Mouse (Mus musculus) 416B (cell line): ENCODE results near the gene Aldh1a2.

Source experiments
- DNase-seq: peaks from one replicate; pipeline ENCODE4 v3.0.0; 2011; ENCODE audit warnings: low read depth

Aldh1a2 gene

GRCm38 (mm10) chr9:71215248-71216035 lies at the start of gene Aldh1a2:
Aldh1a2 (plus strand) TSS chr9:71215789.
- no peak for DNase-seq

GRCm38 (mm10) chr9:71166019-71166705 lies 49.4 kb upstream of the Aldh1a2 start:
- no peak for DNase-seq

- DNase-seq = peak; percentile 97
Observed at GRCm38 (mm10) chr9:71166871-71167465, 48.6 kb upstream of the Aldh1a2 start.

- no peak for DNase-seq
Observed at GRCm38 (mm10) chr9:71167473-71168215, 47.9 kb upstream of the Aldh1a2 start.

GRCm38 (mm10) chr9:71168511-71168910 lies 47.1 kb upstream of the Aldh1a2 start, which contains the start of gene Aqp9:
Aqp9 (minus strand) TSS chr9:71168682.
- no peak for DNase-seq

GRCm38 (mm10) chr9:71173533-71173932 lies 42.1 kb upstream of the Aldh1a2 start:
- no peak for DNase-seq

DNA sequence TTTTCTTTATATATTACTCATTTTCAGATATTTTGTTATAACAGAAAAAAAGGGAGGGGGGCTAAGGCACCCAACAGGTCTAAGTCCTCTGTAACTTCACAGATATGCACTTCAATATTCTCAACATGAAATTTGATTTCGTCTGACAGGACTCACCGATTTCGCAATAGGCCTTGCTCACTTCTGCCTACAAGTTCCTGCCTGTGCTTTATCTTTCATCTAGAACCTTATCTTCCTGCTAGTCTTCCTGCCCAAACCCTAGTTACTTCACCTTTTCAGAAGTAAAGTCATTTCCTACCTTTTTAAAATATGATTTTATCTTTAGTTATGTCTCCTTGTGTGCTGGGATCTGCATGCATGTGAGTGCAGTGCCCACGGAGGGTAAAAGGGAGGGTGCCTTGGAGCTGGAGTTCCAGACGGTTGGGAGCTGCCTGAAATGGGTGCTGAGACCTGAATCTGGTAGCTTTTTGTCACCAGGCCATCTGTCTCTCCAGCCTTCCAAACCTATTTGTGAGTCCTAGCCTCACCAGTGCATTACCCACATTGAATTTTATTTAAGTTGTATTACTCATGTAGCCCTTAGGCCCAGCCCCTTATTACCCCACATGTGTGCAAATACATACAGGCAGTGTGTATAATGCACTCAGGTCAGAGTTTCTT lies 41.1 kb upstream of the Aldh1a2 start:
- DNase-seq = peak; percentile 90

DNA sequence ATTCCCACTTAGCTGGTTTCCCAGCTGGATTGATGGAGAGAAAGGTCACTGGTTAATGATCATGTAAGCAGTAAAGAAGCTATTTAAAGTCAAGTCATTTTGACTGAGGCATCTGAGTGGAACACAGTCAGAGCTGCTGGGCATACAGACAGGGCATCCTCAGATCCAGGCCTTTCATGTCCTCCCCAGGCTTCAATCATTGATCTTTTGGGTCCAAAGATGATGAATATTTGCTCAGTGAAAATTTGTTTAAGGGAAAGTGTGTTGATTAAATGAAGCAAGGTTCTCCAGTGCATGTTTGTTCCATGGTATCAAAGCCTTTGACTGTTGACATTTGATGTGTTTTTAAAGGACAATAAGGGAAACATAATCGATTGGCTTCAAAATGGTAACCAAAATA lies 39.9 kb upstream of the Aldh1a2 start:
- no peak for DNase-seq

DNA sequence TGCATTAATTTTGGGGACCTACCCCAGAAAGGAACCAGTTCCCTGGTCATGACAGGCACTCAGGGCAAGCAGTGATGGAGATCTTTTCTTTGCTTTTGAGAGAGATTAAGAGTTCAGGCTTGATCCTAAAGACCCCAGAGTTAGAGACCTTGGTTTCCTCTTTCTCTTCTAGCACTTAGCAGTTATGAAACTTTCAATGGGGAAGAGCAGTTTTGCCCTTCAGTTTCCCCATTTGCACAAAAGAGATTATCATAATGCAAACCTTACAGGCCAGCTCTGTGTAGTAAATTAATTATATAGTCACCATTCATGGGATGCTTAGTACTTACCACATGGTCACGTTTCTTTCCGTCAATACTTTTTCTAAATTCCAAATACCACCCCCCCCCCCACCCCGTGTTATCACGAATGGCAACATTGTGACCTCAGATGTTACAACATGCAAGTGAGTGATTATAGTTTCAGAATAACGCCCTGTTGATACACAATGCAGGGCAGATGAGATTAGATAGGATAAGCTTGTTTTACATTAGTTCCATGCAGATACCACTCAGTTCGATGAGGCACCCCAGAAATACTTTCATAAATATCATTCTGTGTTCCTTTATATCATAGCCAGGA lies 36.2 kb upstream of the Aldh1a2 start:
- peak; percentile 58 for DNase-seq

DNA sequence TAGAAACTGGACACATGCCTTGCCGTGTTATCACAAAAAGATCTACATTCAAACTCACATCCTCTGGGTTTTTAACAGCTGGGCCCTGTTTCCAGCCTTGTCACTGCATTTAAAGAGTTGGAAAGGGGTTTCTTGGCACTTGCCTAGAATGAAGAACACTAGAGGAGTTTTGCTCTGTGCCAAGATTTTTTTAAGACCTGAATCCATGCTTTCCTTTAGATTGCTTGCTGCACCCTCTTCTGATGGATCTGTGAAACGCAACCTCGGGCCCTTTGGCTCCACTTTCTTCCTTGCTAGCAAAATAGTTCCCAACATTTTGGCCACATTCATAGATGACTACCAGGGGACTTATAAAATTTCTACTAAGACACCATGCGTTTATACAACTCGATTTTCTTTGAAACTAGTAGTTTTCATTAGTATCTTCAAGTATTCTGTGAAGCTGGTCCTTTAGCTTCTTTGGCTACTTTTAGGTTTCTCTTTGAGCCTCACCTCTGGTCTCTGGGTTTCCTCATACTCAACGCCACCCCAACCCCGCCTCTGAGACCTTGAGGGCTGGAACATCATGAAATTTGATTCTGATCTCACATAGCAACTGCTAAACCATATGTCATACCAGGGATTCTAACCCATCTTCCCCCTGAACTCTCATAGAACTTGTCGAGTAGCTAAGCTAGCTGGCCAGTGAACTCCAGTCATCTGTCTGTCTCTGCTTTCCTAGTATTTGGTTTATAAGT lies 35.5 kb upstream of the Aldh1a2 start:
- DNase-seq = peak; percentile 67

- no peak for DNase-seq
Observed at GRCm38 (mm10) chr9:71185285-71185684, 30.3 kb upstream of the Aldh1a2 start.

GRCm38 (mm10) chr9:71185823-71186222 lies 29.8 kb upstream of the Aldh1a2 start:
- DNase-seq = no peak

- no peak for DNase-seq
Observed at GRCm38 (mm10) chr9:71187396-71187795, 28.2 kb upstream of the Aldh1a2 start.

DNA sequence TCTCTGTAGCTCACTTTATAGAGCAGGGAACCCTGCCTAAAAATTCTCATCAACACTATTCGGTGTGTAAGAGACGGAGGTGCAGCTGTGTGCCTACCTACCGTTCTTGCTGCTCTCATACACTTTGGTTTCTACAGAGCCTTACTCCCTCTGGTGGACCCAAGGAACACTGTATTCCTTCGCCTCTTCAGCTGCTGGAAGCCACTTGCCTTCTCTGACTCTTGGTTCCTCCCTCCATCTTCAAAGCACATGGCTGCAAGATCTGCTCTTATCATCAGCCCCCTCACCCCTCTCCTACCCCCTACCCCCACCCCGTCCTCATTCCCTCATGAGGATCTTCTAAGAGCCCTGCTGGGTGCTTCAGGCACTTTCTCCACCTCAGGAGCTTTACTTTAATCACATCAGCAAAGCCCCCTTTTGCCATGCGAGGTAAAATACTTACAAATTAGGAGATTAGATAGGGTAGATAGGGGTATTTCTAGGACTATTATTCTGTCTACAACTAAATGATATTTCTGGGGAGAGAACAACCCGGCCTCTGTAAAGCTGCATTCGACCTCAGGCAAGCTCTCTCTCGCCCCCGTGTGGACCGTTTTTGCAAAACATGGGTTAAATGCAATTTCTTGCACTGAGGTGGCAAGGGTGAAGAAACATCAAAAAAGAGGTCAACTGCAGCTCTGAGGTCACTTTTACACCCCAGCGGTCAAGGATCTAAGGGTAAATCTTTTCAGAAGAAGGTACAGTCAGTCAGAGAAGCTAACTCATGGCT lies 26.8 kb upstream of the Aldh1a2 start:
- DNase-seq = peak; percentile 88

DNA sequence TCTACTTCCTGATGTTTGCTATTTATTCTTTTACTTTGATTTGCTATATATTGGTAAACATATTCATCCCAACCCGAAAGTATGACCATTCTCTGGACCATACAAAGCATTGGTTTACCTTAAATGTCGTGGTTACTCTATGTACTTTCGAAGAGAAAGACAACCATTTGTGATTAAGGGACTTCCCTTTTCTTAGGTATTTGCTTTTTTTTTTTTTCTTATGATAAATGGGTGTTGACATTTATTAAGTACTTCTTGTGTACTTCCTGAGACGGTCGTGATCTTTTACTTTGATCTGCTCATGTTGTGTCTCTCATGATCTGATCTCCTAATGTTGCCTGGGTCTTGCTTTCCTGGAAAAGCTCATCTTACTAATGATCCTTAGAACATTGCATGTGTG lies 16.8 kb upstream of the Aldh1a2 start:
- no peak for DNase-seq

- DNase-seq = no peak
Observed at GRCm38 (mm10) chr9:71202265-71202664, 13.3 kb upstream of the Aldh1a2 start.

GRCm38 (mm10) chr9:71209299-71209698 lies 6.3 kb upstream of the Aldh1a2 start:
- DNase-seq = peak; percentile 12

GRCm38 (mm10) chr9:71210870-71211269 lies 4.7 kb upstream of the Aldh1a2 start:
- peak; percentile 55 for DNase-seq

DNA sequence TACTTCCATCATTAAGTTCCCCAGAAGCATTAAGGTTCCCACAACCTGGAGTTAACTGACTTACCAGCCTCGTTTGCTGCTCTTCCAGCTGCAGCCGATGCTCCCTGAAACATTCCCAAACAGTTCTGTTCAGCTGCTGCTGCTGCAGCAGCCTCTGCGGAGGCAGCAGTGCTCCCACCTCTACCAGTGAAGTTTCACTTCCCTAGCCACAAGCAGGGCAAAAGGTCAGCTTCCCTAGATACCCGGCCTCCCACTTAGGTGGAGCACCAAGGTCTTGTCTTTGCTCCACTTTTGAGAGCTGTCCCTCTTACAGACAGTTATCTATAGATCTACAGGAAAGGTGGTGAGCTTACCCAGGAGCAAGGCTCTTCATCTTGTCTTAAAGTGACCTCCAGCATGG lies 2.0 kb upstream of the Aldh1a2 start:
- no peak for DNase-seq
